Mouse (Mus musculus) midbrain, embryonic 12.5 days (tissue): Measurements from ENCODE around the gene Rgs14. TPM values are rescaled to one million over a fixed set of nuclear protein-coding genes. Genes with fewer than 3 reads are reported as not detected.
A peak's percentile ranks its signal among the peaks of the same experiment; 100 is the strongest.

Experiments used
- ATAC-seq: fragments of 200-750 bp; cut with Nextera tagmentation; 2 replicates; pipeline ENCODE4 v1.8.0; 2017; ENCODE audit warnings: low read depth, moderate TSS enrichment, moderate library complexity; ENCODE audit not compliant: low FRiP score
- H3K27ac ChIP-seq: fragments of 300-500 bp; sonication (generic); replicated peaks from 2 replicates; pipeline ENCODE4 v1.5.1; 2016; ENCODE audit warnings: mild to moderate bottlenecking
- H3K27me3 ChIP-seq: fragments of 300-500 bp; sonication (generic); 2 replicates; pipeline ENCODE4 v1.6.1; 2016; ENCODE audit warnings: mild to moderate bottlenecking
- H3K36me3 ChIP-seq: fragments of 300-500 bp; sonication (generic); 2 replicates; pipeline ENCODE4 v1.6.1; 2016
- H3K4me1 ChIP-seq: fragments of 300-500 bp; sonication (generic); 2 replicates; pipeline ENCODE4 v1.6.1; 2016
- H3K4me2 ChIP-seq: fragments of 300-500 bp; sonication (generic); replicated peaks from 2 replicates; pipeline ENCODE4 v1.6.1; 2016; ENCODE audit warnings: mild to moderate bottlenecking, moderate library complexity
- H3K4me3 ChIP-seq: fragments of 300-500 bp; sonication (generic); 2 replicates; pipeline ENCODE4 v1.5.1; 2016; ENCODE audit warnings: mild to moderate bottlenecking
- H3K9ac ChIP-seq: fragments of 300-500 bp; sonication (generic); replicated peaks from 2 replicates; pipeline ENCODE4 v1.6.1; 2016; ENCODE audit warnings: mild to moderate bottlenecking, moderate library complexity
- H3K9me3 ChIP-seq: fragments of 300-500 bp; sonication (generic); 2 replicates; pipeline ENCODE4 v1.6.1; 2016; ENCODE audit warnings: mild to moderate bottlenecking
- WGBS: fragments of 180-500 bp; shearing (Covaris S2); methylation state at CpG from one replicate; pipeline ENCODE4 v1.1.7; 2016; 5-methylcytosine and 5-hydroxymethylcytosine counted together
- polyA plus RNA-seq: library from polyadenylated mRNA; unstranded; fragments of >200 nt; fragmentation: Nextera tagmentation; extraction: Ambion mirVana; gene quantifications from 2 replicates; pipeline ENCODE4 v1.2.1, GENCODE M21; 2016

Rgs14 gene
- polyA plus RNA-seq, 1 experiment from 2014 or later: 0.47 TPM

- Histone ChIP-seq H3K4me1 (peaks cover 37% of the 10 kb centered on the region), H3K4me3 (peak within 1 kb of the TSS; percentile 72), H3K27ac (peak within 1 kb of the TSS; percentile 94), H3K9me3 (no peaks in the 10 kb centered on the region), H3K36me3 (peaks cover 15% of the 10 kb centered on the region), H3K4me2 (peak within 1 kb of the TSS; percentile 88), H3K27me3 (peaks cover 11% of the 10 kb centered on the region; the same call in 1 of the 2 replicates), H3K9ac (peak within 1 kb of the TSS; percentile 82)
- WGBS: under 1% methylated on average over 81 of the region's 82 CpGs
- ATAC-seq: peak; percentile 81
Measured at GRCm38 (mm10) chr13:55329683-55330566, 39.6 kb upstream of the Rgs14 start, which contains the start of gene Mxd3. Mxd3 (minus strand) TSS chr13:55329823.

- no peak for ATAC-seq
- peak overlapping the region; percentile 72 for H3K4me3 ChIP-seq
- H3K36me3 ChIP-seq: peaks cover 7% of the 10 kb centered on the region
- peak overlapping the region; percentile 94 for H3K27ac ChIP-seq
- peaks cover 37% of the 10 kb centered on the region for H3K4me1 ChIP-seq
- H3K4me2 ChIP-seq: peak overlapping the region; percentile 88
- WGBS: 49% methylated on average over 14 of the region's 14 CpGs
- H3K9me3 ChIP-seq: no peaks in the 10 kb centered on the region
- H3K27me3 ChIP-seq: peaks cover 11% of the 10 kb centered on the region; the same call in 1 of the 2 replicates
- H3K9ac ChIP-seq: peak overlapping the region; percentile 82; the same call in 1 of the 2 replicates
Measured at GRCm38 (mm10) chr13:55330567-55331400, 38.7 kb upstream of the Rgs14 start.

GRCm38 (mm10) chr13:55332331-55332730 is 37.2 kb upstream of the Rgs14 start:
- Histone ChIP-seq H3K27me3 (peaks cover 11% of the 10 kb centered on the region; the same call in 1 of the 2 replicates), H3K36me3 (no peaks in the 10 kb centered on the region), H3K9ac (no peak overlapping the region), H3K27ac (no peak overlapping the region), H3K4me3 (no peak overlapping the region), H3K4me1 (peaks cover 34% of the 10 kb centered on the region), H3K9me3 (no peaks in the 10 kb centered on the region), H3K4me2 (no peak overlapping the region)
- no peak for ATAC-seq
- WGBS: 94% methylated on average over 3 of the region's 3 CpGs

GRCm38 (mm10) chr13:55335701-55336100 is 33.8 kb upstream of the Rgs14 start:
- Histone ChIP-seq H3K27me3 (no peaks in the 10 kb centered on the region), H3K4me3 (no peak overlapping the region), H3K4me2 (no peak overlapping the region), H3K36me3 (no peaks in the 10 kb centered on the region), H3K27ac (no peak overlapping the region), H3K9me3 (no peaks in the 10 kb centered on the region), H3K9ac (no peak overlapping the region), H3K4me1 (peaks cover 7% of the 10 kb centered on the region; the same call in 1 of the 2 replicates)
- ATAC-seq: no peak
- 82% methylated on average over 4 of the region's 4 CpGs for WGBS

- no peak overlapping the region for H3K9ac ChIP-seq
- ATAC-seq: no peak
- no peak overlapping the region for H3K4me2 ChIP-seq
- 67% methylated on average over 10 of the region's 10 CpGs for WGBS
- no peaks in the 10 kb centered on the region for H3K36me3 ChIP-seq
- no peaks in the 10 kb centered on the region for H3K4me1 ChIP-seq
- H3K4me3 ChIP-seq: no peak overlapping the region
- H3K27ac ChIP-seq: no peak overlapping the region
- H3K27me3 ChIP-seq: no peaks in the 10 kb centered on the region
- H3K9me3 ChIP-seq: no peaks in the 10 kb centered on the region
Measured at GRCm38 (mm10) chr13:55337341-55337975, 32.1 kb upstream of the Rgs14 start.

- ATAC-seq: no peak
- H3K9ac ChIP-seq: no peak overlapping the region
- no peaks in the 10 kb centered on the region for H3K4me1 ChIP-seq
- no peaks in the 10 kb centered on the region for H3K36me3 ChIP-seq
- no peak overlapping the region for H3K27ac ChIP-seq
- no peak overlapping the region for H3K4me2 ChIP-seq
- no peaks in the 10 kb centered on the region for H3K9me3 ChIP-seq
- H3K27me3 ChIP-seq: no peaks in the 10 kb centered on the region
- no peak overlapping the region for H3K4me3 ChIP-seq
- 67% methylated on average over 12 of the region's 12 CpGs for WGBS
Measured at GRCm38 (mm10) chr13:55338131-55339054, 31.1 kb upstream of the Rgs14 start.

- Histone ChIP-seq H3K4me3 (no peak overlapping the region), H3K27me3 (no peaks in the 10 kb centered on the region), H3K4me1 (no peaks in the 10 kb centered on the region), H3K4me2 (no peak overlapping the region), H3K27ac (no peak overlapping the region), H3K9ac (no peak overlapping the region), H3K36me3 (peaks cover 5% of the 10 kb centered on the region), H3K9me3 (no peaks in the 10 kb centered on the region)
- ATAC-seq: no peak
- 33% methylated on average over 2 of the region's 2 CpGs for WGBS
Measured at GRCm38 (mm10) chr13:55339259-55339658, 30.3 kb upstream of the Rgs14 start.

- peaks cover 37% of the 10 kb centered on the region for H3K36me3 ChIP-seq
- 49% methylated on average over 11 of the region's 11 CpGs for WGBS
- H3K9me3 ChIP-seq: no peaks in the 10 kb centered on the region
- H3K9ac ChIP-seq: no peak overlapping the region
- no peak overlapping the region for H3K4me2 ChIP-seq
- no peak overlapping the region for H3K4me3 ChIP-seq
- no peaks in the 10 kb centered on the region for H3K27me3 ChIP-seq
- no peak overlapping the region for H3K27ac ChIP-seq
- no peak for ATAC-seq
- no peaks in the 10 kb centered on the region for H3K4me1 ChIP-seq
Measured at GRCm38 (mm10) chr13:55342469-55342868, 27.1 kb upstream of the Rgs14 start.

GRCm38 (mm10) chr13:55344286-55344685 is 25.2 kb upstream of the Rgs14 start:
- ATAC-seq: no peak
- no peak overlapping the region for H3K27ac ChIP-seq
- H3K4me1 ChIP-seq: no peaks in the 10 kb centered on the region
- H3K9me3 ChIP-seq: no peaks in the 10 kb centered on the region
- H3K9ac ChIP-seq: no peak overlapping the region
- H3K4me3 ChIP-seq: no peak overlapping the region
- H3K27me3 ChIP-seq: no peaks in the 10 kb centered on the region
- H3K4me2 ChIP-seq: no peak overlapping the region
- H3K36me3 ChIP-seq: peaks cover 55% of the 10 kb centered on the region
- WGBS: 87% methylated on average over 7 of the region's 7 CpGs

- no peak overlapping the region for H3K27ac ChIP-seq
- no peaks in the 10 kb centered on the region for H3K9me3 ChIP-seq
- H3K27me3 ChIP-seq: no peaks in the 10 kb centered on the region
- WGBS: 87% methylated on average over 11 of the region's 11 CpGs
- H3K4me3 ChIP-seq: no peak overlapping the region
- peaks cover 78% of the 10 kb centered on the region for H3K36me3 ChIP-seq
- no peak overlapping the region for H3K9ac ChIP-seq
- ATAC-seq: no peak
- H3K4me2 ChIP-seq: no peak overlapping the region
- no peaks in the 10 kb centered on the region for H3K4me1 ChIP-seq
Measured at GRCm38 (mm10) chr13:55346745-55347144, 22.8 kb upstream of the Rgs14 start.

- H3K27ac ChIP-seq: no peak overlapping the region
- no peak for ATAC-seq
- peak overlapping the region; percentile 88 for H3K4me2 ChIP-seq
- H3K4me3 ChIP-seq: peak overlapping the region; percentile 85
- peaks cover 42% of the 10 kb centered on the region for H3K36me3 ChIP-seq
- no peaks in the 10 kb centered on the region for H3K9me3 ChIP-seq
- peaks cover 21% of the 10 kb centered on the region for H3K4me1 ChIP-seq
- peaks cover 8% of the 10 kb centered on the region for H3K27me3 ChIP-seq
- peak overlapping the region; percentile 89; the same call in 1 of the 2 replicates for H3K9ac ChIP-seq
Measured at GRCm38 (mm10) chr13:55361145-55361544, 8.4 kb upstream of the Rgs14 start.
